Mouse (Mus musculus) left cerebral cortex, adult 18-20 months (tissue): ENCODE measurements around the gene Rbfox3. TPM values are rescaled to one million over a fixed set of nuclear protein-coding genes. Genes with fewer than 3 reads are reported as not detected.

Experiments
- DNase-seq, 2 experiments: peaks; one replicate each; pipeline ENCODE4 v3.0.0; 2021 to 2022; ENCODE audit warnings: low spot score in 2 of 2, mixed read lengths in 1 of 2
- total RNA-seq, 2 experiments: library from RNA; stranded (reverse); gene quantifications; 2 replicates each; pipeline ENCODE4 v1.2.3; 2021

The Rbfox3 gene
- total RNA-seq, 2 experiments from 2014 or later = 301 to 331 TPM

GRCm38 (mm10) chr11:118555631-118556030 is 355.8 kb downstream of the Rbfox3 start:
- DNase-seq = no peak

- no peak for DNase-seq
Observed at GRCm38 (mm10) chr11:118554542-118554941, 356.9 kb downstream of the Rbfox3 start.

DNA sequence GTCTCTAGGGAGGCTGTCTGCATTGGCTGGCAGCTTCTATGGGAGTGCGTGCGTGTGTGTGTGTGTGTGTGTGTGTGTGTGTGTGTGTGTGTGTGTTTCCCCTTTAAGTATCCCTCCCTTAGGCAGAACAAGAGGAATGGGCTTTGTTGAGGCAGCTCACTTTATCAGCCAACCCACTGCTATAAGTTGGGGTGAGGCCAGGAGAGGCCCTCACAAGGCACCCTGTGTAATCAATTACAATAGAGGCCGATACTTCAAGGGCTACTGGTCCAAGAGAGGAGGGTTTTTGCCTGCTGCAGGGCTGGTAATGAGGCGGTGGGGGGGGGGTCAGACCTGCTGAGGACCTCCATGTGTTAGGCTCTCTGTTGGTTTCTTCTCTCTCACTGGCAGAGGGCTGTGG is 357.5 kb downstream of the Rbfox3 start:
- no peak for DNase-seq

DNA sequence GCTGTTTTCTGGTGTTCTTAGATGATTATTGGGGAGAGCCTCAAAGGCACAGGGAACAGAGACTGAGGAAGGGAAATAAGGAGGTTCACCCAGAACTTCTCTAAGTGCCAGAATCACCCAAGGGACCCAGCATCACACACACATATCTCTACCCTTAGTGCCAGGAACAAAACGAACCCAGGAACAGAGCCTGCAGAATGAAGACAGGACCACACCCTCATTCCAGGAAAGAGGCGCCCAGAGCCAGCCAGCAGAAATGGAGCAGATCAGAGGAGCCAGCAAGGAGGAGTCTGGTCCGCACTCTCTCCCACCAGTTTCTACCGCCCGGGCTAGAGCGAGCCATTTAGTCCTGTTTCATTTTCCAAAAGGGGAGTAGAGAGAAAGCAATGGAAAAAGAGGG is 358.4 kb downstream of the Rbfox3 start:
- DNase-seq = no peak

GRCm38 (mm10) chr11:118552478-118552877 is 358.9 kb downstream of the Rbfox3 start:
- DNase-seq = no peak

GRCm38 (mm10) chr11:118551705-118552104 is 359.7 kb downstream of the Rbfox3 start:
- no peak for DNase-seq

GRCm38 (mm10) chr11:118550773-118551520 is 360.4 kb downstream of the Rbfox3 start:
- DNase-seq = no peak

DNA sequence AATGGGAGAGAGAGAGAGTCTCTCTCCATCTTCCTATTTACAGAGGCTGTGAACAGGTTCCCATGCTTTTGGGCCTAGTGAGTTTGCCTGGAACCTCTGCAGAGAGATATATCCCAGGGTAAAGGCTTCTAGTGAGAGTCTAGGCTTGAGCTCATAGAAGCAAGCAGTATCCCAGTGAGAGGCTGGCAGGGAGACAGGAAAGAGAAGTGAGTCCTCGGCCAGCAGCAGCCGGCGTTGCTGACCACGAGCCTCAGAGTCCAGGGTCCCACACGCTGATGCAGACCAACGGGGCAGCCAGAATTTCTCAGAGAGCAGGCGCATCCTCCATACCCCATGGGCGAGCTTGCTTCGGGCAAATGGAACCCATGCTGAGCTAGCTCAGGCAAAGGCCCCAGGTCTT is 363.2 kb downstream of the Rbfox3 start:
- no peak for DNase-seq

DNA sequence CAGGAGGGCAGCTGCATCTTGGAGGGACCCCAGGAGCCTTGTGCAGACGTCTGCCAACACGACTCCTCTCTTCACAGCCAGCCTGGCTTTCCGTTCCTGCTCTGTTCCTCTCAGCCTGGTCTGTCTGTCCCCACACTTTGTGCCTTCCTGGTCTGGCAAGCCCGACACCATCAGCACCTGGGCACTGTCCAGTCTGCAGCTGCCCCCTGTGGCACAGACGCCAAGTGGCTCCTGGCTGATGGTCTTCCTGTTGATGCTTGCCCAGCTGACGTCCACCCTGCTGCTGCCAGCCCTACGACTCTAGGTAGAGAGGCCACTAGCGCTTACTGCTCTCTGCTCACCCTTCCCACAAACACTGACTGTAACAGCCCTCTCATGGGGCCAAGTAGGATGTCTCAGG is 365.1 kb downstream of the Rbfox3 start:
- DNase-seq = no peak

DNA sequence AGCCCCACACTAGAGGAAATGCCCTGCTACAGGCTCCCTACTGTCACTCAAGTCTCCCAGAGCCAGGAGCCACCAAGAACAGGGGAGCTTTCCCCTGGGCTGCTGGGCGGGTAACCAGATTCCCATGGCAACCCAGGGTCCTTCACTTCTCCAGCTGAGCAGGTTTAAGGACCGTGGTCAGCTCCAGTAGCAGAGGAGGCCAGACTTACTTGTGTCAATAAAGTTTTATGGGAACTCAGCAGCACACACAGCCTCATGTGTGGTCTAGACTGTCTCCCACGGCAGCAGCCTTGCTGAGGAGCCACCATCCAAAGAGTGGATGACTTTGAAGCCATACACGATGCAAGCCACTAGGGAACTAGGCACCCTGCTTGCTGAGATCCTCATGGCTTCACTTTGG is 365.7 kb downstream of the Rbfox3 start:
- DNase-seq = no peak

DNA sequence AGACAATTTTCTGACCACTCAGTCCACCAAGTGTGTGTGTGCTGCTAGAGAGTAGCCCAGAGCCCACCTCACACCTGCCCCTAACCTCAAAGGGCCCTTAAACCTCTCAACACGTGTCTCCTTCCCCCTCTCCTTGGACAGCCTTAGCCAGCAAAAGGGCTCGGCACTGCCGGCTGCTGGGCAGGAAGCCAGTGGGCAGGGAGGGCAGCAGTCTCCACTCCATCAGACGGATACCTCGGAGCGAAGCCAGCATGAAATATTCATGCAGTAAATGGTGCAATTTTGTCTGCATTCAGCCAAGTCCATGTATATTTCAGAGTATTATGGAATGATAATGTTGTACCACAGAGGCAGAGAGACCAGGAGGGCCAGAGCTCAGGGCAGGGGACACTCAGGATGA is 366.8 kb downstream of the Rbfox3 start:
- no peak for DNase-seq

DNA sequence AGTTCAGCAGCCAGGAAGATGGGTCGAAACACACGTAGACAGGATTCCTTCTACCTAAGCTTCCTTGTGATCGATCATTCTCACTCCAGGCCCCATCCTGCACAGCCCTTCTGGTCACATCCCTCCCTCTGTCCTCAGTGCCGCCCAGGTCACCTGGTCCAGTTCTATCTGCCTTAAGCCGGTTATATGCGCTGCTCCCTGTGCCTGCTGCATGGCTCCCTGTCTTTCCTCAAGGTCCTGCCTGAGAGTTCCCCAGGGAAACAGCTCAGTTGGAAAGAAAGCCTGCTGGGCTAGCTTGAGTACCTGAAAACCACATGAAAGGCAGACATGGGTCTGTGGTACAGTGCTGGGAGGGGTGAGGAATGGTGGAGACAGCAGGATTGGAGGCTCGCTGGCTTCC is 368.5 kb downstream of the Rbfox3 start:
- DNase-seq = no peak

- no peak for DNase-seq
Observed at GRCm38 (mm10) chr11:118540411-118541026, 370.9 kb downstream of the Rbfox3 start.

- DNase-seq = no peak
Observed at GRCm38 (mm10) chr11:118538008-118538407, 373.4 kb downstream of the Rbfox3 start.

DNA sequence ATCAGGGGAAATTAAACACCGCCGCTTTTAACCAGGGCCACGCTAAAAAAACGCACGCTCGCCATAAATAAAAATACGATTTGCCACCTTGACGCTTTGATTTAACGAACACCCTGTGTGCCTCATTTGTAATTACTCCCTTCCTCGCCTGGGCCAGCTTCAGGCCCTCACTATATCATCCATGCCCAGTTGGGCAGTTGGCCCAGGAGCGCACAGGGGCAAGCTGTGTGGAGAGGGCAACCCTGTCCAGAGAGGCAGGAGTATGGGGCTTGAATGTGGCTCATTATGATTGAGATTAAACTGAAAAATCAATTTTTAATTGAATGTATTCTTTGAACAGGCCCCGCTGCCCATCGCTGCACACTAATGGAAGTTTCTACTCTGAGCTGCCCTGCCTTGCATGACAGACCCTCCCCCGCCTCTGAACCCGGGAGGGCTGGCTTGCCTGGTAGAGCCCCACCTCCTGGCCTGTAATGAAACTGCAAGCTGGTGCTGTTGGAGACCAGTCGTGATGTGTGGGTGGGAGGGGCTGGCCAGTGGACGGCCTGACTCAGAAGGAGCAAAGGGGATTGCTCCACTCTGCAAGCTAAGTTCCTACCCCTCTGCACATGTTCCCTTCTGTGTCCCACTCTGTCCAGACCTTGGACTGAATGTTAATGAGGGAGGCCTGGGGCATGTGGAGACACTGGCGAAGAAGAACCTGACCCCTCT is 376.9 kb downstream of the Rbfox3 start:
- peak in 1 of 2 experiments; percentile 35 for DNase-seq

- DNase-seq = no peak
Observed at GRCm38 (mm10) chr11:118530313-118530712, 381.1 kb downstream of the Rbfox3 start.

DNA sequence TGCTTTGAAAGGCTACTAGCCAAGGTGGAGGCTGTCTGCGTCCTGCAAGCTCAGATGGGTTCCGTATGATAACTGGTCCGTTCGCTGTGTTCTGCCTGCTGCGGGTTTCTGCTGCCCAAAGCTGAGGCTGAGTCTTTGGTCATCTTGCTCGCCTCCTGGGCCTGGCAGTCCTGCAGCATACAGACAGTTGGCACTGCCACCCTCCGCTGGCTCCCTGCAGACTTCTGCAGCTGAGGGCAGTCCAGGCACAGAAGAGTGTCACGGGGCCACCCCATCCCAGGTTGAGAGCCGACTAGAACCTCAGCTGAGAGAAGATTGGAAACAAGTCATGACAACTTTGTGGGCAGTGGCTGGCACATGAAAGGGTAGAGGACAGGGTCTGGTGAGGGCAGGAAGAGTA is 382.6 kb downstream of the Rbfox3 start:
- no peak for DNase-seq

DNA sequence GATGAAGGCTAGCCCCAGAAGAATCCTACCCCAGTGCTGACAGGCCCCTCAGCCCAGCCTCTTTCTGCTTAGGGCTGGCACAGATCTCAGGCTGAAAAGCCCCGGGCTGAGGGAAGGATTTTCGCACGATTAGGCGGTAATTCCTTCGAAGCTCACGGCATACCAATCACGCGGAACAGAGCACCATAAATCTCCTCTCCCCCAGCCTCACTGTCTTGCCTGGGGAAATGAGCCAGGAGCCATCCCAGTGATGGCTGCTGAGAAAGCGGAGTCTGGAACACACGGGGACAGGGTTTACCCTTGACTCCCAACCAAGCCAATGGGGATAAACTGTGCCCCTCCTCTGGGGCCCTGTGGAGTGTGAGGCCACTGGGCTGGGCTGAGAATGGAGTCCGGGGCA is 386.3 kb downstream of the Rbfox3 start:
- DNase-seq = no peak

GRCm38 (mm10) chr11:118523496-118524145 is 387.8 kb downstream of the Rbfox3 start:
- peak in 1 of 2 experiments; percentile 39 for DNase-seq

DNA sequence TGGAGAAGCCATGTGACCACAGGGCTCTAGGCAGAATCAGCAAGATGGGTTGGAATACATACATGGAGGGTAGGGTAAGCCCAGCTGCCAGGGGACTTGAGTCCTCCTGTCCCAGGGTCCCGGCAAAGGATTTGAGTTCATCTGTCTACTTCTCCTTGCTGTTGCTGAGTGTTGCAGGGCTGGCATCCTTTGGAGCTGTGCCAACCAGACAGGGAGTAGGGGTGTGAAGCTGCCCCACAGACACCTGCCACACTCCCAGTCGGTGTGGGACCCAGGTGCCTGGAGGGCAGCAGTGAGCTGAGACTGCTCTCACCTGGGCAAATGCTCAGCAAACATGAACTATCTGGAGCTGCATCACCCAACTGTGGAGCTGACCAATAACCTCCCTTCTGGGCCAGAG is 390.5 kb downstream of the Rbfox3 start:
- DNase-seq = no peak

GRCm38 (mm10) chr11:118520251-118520650 is 391.1 kb downstream of the Rbfox3 start:
- DNase-seq = no peak

GRCm38 (mm10) chr11:118518743-118519142 is 392.7 kb downstream of the Rbfox3 start:
- DNase-seq = no peak
